Mouse (Mus musculus) lung, adult 2 months (tissue): ENCODE measurements at regions not wholly inside any gene's neighbourhood (a gene's known extent, or its start where the extent isn't known, plus 50 kb on each side); places are given as distances from the start of the nearest gene placed in this dataset.

ENCODE experiments used
- CTCF ChIP-seq: fragments of 200-500 bp; IDR thresholded peaks from 2 replicates; pipeline ENCODE4 v1.5.1; 2011; ENCODE audit warnings: mild to moderate bottlenecking, low read length, control low read depth; ENCODE audit not compliant: insufficient read depth
- POLR2A ChIP-seq: fragments of 200-500 bp; IDR thresholded peaks from 2 replicates; pipeline ENCODE4 v1.6.1; 2011; ENCODE audit warnings: low read depth, mild to moderate bottlenecking, control low read depth, low read length, borderline replicate concordance; ENCODE audit errors: extremely low read depth

DNA sequence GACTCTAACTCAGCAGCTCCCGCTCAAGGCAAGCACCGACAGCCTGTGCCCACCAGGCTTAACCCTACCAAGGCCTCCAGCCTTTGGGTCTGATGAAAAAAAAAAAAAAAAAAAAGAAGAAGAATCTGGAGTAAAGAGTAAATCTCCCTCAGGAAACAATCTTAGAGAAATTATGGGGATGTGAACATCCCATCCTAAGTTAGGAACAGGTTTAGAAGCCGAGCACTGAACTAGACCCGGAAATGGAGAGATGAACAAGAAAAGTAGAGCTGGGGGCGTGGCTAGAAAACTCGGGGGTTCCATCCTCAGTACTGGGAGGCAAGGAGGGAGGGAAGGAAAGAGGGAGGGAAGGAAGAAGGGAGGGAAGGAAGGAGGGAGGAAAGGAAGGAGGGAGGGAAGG is 92.5 kb upstream of the Mgme1 start:
- TF ChIP-seq CTCF (no peak), POLR2A (no peak)
